Mouse (Mus musculus) brain, embryonic 14.5 days (tissue): Measurements from ENCODE around the gene Mrps26. TPM values are rescaled to one million over a fixed set of nuclear protein-coding genes. Genes with fewer than 3 reads are reported as not detected.

Source experiments
- DNase-seq: peaks from one replicate; pipeline ENCODE4 v3.0.0-alpha.2; 2011; ENCODE audit warnings: low read depth
- CTCF ChIP-seq: fragments of 200-500 bp; IDR thresholded peaks from 2 replicates; pipeline ENCODE4 v1.5.1; 2012; ENCODE audit warnings: inconsistent platforms, mild to moderate bottlenecking, moderate library complexity, borderline replicate concordance; ENCODE audit not compliant: insufficient read depth, insufficient read length; ENCODE audit errors: extremely low read depth
- POLR2A ChIP-seq: fragments of 200-500 bp; IDR thresholded peaks from 2 replicates; pipeline ENCODE4 v1.6.1; 2012; ENCODE audit warnings: mild to moderate bottlenecking, inconsistent platforms, borderline replicate concordance; ENCODE audit not compliant: poor library complexity, insufficient read depth, insufficient read length, severe bottlenecking; ENCODE audit errors: extremely low read depth
- polyA plus RNA-seq: library from polyadenylated mRNA; depleted of rRNA; stranded (reverse); fragments of >200 nt; gene quantifications from 2 replicates; pipeline ENCODE4 v1.2.3, GENCODE M21; 2012; rRNA removed

Gene Mrps26
- polyA plus RNA-seq, 1 experiment, result 63.1 TPM

GRCm38 (mm10) chr2:130598399-130598798 lies 34.9 kb downstream of the Mrps26 start:
- TF ChIP-seq POLR2A, result no peak
- TF ChIP-seq CTCF, result no peak
- no peak for DNase-seq

GRCm38 (mm10) chr2:130602195-130602594 lies 38.7 kb downstream of the Mrps26 start:
- no peak for DNase-seq
- no peak for TF ChIP-seq POLR2A
- TF ChIP-seq CTCF, result no peak

- peak; percentile 22 for DNase-seq
- TF ChIP-seq CTCF, result peak; percentile 51; the same call in 1 of the 2 replicates
- TF ChIP-seq POLR2A, result no peak
Observed at GRCm38 (mm10) chr2:130613091-130613490, 49.5 kb downstream of the Mrps26 start.

Other genes with a start within 250 kb of the Mrps26 start
- gene Cpxm1, start 166.2 kb upstream of the Mrps26 start, polyA plus RNA-seq, result 15.4 and 24.0 TPM in 2 replicates
- gene Gm28372, start 158.5 kb upstream of the Mrps26 start, polyA plus RNA-seq, result not detected in 2 replicates
- gene 1700020A23Rik, start 158.5 kb upstream of the Mrps26 start, polyA plus RNA-seq, result not detected in 2 replicates
- not detected in 2 replicates for gene Tmem239, start 157.3 kb upstream of the Mrps26 start, polyA plus RNA-seq
- 114 and 169 TPM in 2 replicates for gene Vps16, start 139.4 kb upstream of the Mrps26 start, polyA plus RNA-seq
- 32.5 and 36.9 TPM in 2 replicates for gene Pced1a, start 139.0 kb upstream of the Mrps26 start, polyA plus RNA-seq
- gene Ptpra, start 113.5 kb upstream of the Mrps26 start, polyA plus RNA-seq, result 119 and 127 TPM in 2 replicates
- gene Oxt, start 12.4 kb downstream of the Mrps26 start, polyA plus RNA-seq, result 0.19 and 0.61 TPM in 2 replicates
- gene Avp, start 18.8 kb downstream of the Mrps26 start, polyA plus RNA-seq, result 3.9 and 7.1 TPM in 2 replicates
- 4.6 and 5.6 TPM in 2 replicates for gene Fastkd5, start 66.3 kb downstream of the Mrps26 start, polyA plus RNA-seq
- 10.3 and 11.6 TPM in 2 replicates for gene Ubox5, start 66.3 kb downstream of the Mrps26 start, polyA plus RNA-seq
- gene Lzts3, start 79.1 kb downstream of the Mrps26 start, polyA plus RNA-seq, result 28.7 and 32.7 TPM in 2 replicates
- gene Ddrgk1, start 100.9 kb downstream of the Mrps26 start, polyA plus RNA-seq, result 42.4 and 47.8 TPM in 2 replicates
- 91.6 and 118 TPM in 2 replicates for gene Itpa, start 103.9 kb downstream of the Mrps26 start, polyA plus RNA-seq
- gene Slc4a11, start 133.8 kb downstream of the Mrps26 start, polyA plus RNA-seq, result 1.9 and 2.2 TPM in 2 replicates